Mouse (Mus musculus) olfactory bulb, adult 2 months (tissue): ENCODE data around the gene Adcy6.

ENCODE experiments used
- CTCF ChIP-seq: fragments of 200-500 bp; IDR thresholded peaks from 2 replicates; pipeline ENCODE4 v1.5.1; 2012; ENCODE audit warnings: low read depth, mild to moderate bottlenecking, low read length, moderate library complexity; ENCODE audit not compliant: insufficient read depth
- POLR2A ChIP-seq: fragments of 200-500 bp; IDR thresholded peaks from 2 replicates; pipeline ENCODE4 v1.6.1; 2012; ENCODE audit warnings: mild to moderate bottlenecking, low read depth, low read length, moderate library complexity; ENCODE audit not compliant: insufficient read depth

DNA sequence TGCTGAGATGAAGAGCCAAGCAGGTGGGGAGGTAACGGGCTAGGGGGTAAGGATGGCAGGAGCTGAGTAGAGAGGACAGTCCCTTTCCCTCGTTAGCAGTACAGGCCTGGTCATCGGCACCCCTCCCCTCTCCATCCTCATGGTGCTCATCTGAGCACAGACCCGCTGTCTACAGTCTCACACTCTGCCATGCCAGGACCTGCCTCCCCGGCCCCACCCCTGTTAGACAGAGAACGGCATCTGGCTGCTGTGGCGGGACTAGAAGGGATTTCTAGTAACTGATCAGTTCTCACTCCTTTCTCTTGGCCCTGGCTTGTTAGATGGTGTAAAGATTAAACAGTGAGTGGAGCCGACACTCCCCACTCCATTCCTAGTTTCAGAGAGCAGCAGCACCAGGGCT lies 36.9 kb upstream of the Adcy6 start:
- TF ChIP-seq POLR2A: no peak
- TF ChIP-seq CTCF: no peak
